Mouse (Mus musculus) T-helper 17 cell (primary cell): ENCODE results near the gene Zfhx3.

ENCODE experiments used
- in situ Hi-C, 2 experiments: fragments of 300-600 bp; cut with MboI, MseI; formaldehyde crosslinking; loops; 1 replicate in 1 of 2; 2 replicates in 1 of 2; pipeline ENCODE4 v1.15.1; 2025; ENCODE audit warnings: high pct_unique_total_duplicates in 2 of 2

The Zfhx3 gene

DNA sequence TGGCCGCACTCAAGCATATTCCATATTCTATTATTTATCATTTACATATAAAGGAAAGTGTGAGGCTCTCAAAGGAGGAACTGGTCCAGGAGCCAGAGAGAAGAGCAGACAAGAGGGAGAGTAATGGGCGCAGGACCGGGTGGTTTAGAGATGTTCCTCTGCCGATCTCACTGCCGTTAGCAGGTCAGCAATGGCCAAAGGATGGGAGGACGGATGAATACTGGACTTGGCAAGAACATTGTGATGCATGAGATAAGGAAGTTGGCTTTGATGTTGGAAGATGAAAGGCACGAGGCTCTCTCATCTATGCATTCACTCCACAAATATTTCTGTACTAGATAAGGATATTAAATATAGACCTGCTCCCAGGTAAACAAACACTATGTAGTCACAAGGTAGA is 648.6 kb downstream of the Zfhx3 start:
- in situ Hi-C loops = loop anchor here in 1 of 2 experiments (25.0 kb wide), 1 partner anchor 1304 kb away; the partner anchor contains the start of gene Nfat5

GRCm38 (mm10) chr8:108592028-108592724 is 649.7 kb downstream of the Zfhx3 start:
- in situ Hi-C loops = loop anchor here in 1 of 2 experiments (25.0 kb wide), 1 partner anchor 1305 kb away; the partner anchor contains the start of gene Nfat5

DNA sequence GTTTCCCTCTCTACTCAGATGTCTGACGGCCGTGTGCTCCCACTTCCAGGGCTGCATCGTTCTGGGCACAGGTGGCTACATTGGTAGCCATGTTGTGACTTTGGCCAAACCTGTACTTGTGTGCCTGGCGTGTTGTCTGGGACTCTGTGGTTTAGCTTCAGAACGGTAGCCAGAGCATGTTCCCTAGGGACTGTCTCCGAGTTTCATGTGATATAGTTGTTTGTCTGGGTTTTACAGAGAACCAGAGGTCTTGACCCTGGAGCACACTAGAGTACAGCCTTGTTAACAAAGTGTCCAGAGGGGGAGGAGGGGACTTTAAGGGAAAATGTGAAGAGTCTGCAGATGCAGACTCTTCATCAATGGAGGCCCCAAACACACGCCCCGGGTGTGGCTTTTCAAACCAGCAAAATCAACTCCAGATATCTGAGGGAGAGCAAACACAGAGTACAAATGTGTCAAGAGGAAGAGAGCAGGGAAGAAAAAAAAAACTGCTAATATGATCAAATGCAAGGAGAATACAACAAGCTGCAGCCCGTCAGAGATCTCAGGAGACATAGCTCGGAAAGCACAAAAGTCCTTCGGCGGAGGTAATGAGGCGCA is 650.6 kb downstream of the Zfhx3 start:
- in situ Hi-C loops = loop anchor here in 1 of 2 experiments (25.0 kb wide), 1 partner anchor 1306 kb away; the partner anchor contains the start of gene Nfat5

DNA sequence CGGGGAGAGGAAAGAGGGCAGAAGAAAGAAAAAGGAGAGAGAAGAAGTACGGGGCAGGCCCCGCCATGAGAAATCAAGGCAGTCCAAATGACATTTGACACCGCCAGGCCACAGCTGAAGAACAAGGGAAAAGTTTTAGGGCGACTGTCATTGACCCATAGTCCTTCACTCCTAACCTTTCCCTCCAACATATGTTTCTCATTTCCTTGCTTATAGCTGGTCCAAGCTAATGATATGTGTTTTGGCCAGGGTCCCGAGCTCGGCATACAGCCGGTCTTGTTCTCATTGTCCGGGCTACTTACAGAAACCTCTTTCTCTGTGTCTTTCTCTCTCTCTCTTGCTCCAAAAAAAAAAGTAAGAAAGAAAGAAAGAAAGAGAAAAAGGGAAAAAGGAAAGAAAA is 651.4 kb downstream of the Zfhx3 start:
- in situ Hi-C loops = loop anchor here in 1 of 2 experiments (25.0 kb wide), 1 partner anchor 1307 kb away; the partner anchor contains the start of gene Nfat5

GRCm38 (mm10) chr8:108594361-108595060 is 652.1 kb downstream of the Zfhx3 start:
- in situ Hi-C loops = loop anchor here in 1 of 2 experiments (25.0 kb wide), 1 partner anchor 1307 kb away; the partner anchor contains the start of gene Nfat5

DNA sequence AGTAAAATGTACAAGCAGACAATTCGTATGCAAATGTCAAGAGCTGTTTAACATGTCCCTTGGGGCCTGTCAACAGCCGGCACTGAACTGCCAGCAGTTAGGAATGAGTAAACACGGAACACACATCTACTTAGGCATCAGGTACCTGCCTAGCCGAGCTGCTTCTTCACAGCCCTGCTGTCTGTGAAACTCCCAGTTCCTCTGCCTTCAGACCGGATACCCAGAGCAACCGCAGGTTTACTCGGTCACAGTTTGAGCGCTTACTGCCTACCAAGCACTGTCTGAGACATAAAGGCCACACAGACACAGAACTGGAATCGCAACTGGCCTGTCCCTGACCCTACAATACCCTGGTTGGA is 652.6 kb downstream of the Zfhx3 start:
- in situ Hi-C loops = loop anchor here in 1 of 2 experiments (25.0 kb wide), 1 partner anchor 1308 kb away; the partner anchor contains the start of gene Nfat5

DNA sequence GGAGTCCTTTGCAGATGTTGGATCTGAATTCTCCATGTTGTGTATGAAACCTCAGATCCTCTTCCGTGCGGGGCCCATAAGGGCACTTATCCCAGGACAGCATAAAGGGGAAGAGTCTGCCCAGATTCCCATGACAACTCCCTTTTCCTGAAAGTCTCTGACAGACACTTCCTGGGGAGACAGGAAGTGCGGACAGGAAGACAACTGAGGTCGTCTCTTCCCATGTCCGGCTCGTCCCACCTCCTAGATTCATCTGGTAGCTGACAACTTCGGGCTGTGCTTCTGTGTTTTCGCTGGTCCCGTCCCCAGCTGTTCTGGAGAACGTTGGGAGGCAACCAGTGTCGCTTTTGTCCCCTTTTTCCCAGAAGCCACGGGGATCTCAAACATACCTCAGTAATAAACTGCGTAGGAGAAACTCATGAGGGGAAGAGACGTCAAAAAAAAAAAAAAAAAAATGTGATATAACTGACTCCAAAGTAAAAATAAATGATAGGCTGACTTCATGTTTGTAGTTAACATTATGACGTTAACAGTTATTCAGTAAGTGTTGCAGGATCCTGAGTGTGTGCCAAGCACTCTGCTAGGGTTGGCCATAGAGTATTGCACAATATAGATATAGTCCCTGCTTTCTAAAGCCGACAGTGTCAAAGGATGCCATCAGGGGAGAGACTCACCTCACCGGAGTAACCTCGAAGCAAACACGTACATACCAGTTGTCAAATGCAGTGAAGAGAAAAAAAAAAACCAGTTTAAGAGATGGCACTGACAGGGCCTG is 653.5 kb downstream of the Zfhx3 start:
- in situ Hi-C loops = loop anchor here in 1 of 2 experiments (25.0 kb wide), 1 partner anchor 1309 kb away; the partner anchor contains the start of gene Nfat5

DNA sequence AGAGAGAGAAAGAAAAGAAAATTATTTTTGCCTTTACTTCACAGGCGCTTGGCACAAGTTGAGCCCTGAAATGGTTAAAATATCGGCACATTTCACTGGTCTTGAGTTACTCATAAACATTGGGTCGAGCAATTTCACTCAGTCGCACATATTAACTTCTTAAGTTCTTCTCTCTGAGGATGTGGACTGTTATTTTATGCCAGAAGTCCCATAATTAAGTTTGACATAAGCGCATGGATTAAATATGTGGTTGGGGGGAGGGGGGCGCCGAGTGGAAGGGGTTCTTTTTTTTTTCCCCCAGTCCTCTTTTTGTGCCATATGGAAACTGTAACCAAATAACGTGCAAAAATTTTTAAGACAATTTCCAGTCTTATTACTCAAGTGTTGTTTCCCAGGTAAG is 656.6 kb downstream of the Zfhx3 start:
- in situ Hi-C loops = loop anchor here in 1 of 2 experiments (25.0 kb wide), 1 partner anchor 1312 kb away; the partner anchor contains the start of gene Nfat5

DNA sequence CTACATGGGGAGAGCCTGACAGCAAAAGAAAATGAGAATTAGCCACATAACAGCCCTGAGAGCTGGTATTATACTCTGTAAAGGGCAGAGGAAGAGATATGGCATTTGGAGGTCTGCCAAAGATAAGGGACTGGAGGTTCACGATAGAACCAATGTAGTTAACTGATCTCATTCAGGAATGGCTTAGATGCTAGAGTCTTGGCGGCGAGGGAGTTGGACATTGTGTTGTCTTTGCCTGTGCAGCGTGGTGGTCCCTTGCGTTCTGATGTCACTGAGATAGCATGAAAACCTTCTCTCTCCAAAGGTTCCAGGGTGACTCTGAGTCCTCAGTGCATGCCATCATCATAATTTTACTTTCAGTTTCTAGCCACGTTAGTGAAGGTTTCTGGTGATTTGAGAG is 657.1 kb downstream of the Zfhx3 start:
- in situ Hi-C loops = loop anchor here in 1 of 2 experiments (25.0 kb wide), 1 partner anchor 1312 kb away; the partner anchor contains the start of gene Nfat5

DNA sequence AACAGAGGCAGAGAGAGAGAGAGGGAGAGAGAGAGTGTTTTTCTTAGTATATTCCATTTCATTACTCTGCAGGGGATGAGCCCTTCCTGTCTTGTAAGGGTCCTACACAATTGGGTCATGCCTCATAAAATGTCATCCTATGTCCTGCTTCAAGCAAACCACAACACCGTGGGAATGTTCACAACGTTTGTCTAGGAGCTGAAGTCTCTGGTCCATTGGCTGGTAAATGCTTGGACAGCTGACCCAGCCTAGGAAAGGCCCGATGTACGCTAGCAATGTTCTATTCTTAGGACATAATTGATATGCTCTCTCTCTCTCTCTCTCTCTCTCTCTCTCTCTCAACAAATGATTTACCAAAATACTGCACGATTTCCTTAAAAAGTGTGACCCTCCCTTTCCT is 666.2 kb downstream of the Zfhx3 start:
- in situ Hi-C loops = no loop called here

DNA sequence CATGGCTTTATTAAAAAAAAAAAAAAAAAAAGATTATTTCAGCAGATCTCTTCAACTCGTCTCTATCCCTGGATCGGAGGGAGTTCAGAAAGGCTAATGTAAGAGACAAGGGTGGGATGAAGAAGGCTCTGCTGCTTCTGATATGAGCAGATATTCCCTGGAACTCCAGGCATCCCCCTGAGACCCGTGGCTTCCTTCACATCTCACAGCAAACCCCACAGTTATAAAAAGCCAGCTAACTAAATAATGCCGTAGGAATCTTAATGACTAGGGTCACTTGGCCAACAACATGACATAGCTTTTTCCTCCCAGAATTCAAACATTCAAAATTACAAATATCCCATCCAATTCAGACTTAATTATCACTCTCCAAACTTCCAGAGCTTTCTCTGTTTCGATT is 666.7 kb downstream of the Zfhx3 start:
- in situ Hi-C loops = no loop called here

- in situ Hi-C loops = no loop called here
Observed at GRCm38 (mm10) chr8:108611141-108611674, 668.8 kb downstream of the Zfhx3 start.

DNA sequence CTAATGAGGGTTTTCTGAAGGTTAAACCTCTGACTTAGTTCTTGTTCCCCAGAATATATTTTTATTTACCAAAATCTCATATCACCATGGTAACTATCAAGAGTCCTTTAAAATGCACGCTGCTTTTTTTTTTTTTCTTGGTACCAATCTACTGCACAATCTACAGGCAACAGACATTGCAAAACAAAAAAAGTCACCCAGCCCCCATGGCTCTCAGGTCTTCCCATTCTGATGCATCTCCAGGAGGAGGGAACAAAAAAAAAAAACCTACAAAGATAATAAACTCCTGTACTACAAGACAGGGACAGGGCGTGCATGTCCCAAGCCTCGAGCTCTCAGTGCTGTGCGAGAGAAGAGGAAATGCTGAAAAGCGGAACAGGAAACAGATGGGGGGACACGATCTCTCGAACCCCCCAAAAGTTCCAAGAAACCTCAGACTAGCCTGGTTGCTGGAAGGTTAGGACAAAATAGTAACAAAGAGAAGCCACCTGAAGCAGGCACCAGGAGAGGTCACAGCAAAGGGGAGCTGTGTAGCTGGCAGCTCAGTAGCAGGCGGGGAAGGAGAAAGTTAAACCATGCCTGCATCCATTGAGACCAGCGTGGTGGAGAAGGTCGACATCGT is 669.5 kb downstream of the Zfhx3 start:
- in situ Hi-C loops = no loop called here

- in situ Hi-C loops = no loop called here
Observed at GRCm38 (mm10) chr8:108612815-108613214, 670.4 kb downstream of the Zfhx3 start.

GRCm38 (mm10) chr8:108613280-108613679 is 670.8 kb downstream of the Zfhx3 start:
- in situ Hi-C loops = no loop called here

DNA sequence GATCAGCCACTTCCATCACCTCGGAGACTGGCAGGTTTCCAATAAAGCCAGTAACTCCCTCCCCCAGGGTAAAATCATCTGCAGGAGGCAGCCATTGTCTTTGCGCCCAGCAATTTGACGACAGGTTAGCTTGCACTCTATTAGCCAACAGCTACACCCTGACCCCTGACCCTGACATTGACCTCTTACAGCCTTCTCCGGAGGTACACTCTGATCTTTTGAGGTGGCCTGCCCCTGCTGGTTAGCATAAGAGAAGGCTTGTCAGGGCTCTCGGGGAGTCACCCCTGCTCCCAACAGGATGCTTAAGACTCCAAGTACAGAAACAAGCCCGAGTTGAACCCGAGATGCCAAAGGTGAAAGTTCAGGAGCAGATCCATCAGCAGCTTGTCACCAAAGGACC is 678.9 kb downstream of the Zfhx3 start:
- in situ Hi-C loops = no loop called here

DNA sequence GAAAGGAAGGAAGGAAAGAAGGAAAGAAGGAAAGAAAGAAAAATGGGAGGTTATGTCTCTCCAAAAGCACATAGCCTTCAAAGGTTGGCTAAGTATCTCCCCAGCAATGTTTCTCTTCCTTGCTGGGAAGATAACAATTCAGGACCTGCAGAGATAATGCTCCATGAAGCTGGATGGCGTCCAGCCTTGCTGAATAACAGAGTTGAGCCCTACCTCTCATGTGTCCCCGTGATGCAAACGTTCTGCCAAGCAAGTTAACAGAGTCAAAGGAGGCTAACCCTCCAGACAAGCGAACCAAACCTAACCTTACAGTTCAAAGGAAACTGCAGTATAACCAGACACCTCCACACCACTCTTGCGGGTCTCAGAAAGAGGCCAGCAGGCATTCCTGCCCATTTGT is 681.2 kb downstream of the Zfhx3 start:
- in situ Hi-C loops = no loop called here

GRCm38 (mm10) chr8:108625571-108626120 is 683.2 kb downstream of the Zfhx3 start:
- in situ Hi-C loops = loop anchor here in 1 of 2 experiments (25.0 kb wide), 1 partner anchor 1862 kb away; no protein-coding TSS in a partner anchor

- in situ Hi-C loops = loop anchor here in 1 of 2 experiments (25.0 kb wide), 1 partner anchor 1856 kb away; no protein-coding TSS in a partner anchor
Observed at GRCm38 (mm10) chr8:108631069-108631468, 688.6 kb downstream of the Zfhx3 start.

DNA sequence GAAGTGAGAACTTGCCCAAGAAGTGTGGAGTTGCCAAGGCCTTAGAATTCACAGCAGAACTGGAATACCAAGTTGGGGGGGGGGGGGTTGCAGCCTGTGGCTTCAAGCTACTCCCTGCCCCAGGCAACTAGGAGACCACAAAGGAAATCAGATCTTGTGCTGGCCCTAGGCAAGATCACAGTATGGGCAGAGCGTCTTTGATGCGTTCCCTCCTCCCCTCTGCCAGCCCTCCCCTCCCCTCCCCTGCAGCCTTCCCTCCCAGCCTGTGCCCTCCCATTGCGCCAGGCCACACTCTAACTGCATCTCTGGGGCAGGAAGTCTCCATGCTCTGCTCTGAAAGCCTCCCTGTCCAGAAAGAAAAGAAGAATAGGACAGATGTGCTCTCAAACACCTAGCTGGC is 691.8 kb downstream of the Zfhx3 start:
- in situ Hi-C loops = loop anchor here in 1 of 2 experiments (25.0 kb wide), 1 partner anchor 1853 kb away; no protein-coding TSS in a partner anchor
